Mouse (Mus musculus) limb, embryonic 12.5 days (tissue): ENCODE measurements at regions not wholly inside any gene's neighbourhood (a gene's known extent, or its start where the extent isn't known, plus 50 kb on each side); places are given as distances from the start of the nearest gene placed in this dataset.

ENCODE experiments used
- ATAC-seq: fragments of 200-750 bp; cut with Nextera tagmentation; 2 replicates; pipeline ENCODE4 v1.8.0; 2017; ENCODE audit warnings: low read depth, moderate TSS enrichment; ENCODE audit not compliant: insufficient number of reproducible peaks, insufficient read depth, low FRiP score, low TSS enrichment
- H3K27ac ChIP-seq: fragments of 300-500 bp; sonication (generic); 2 replicates; pipeline ENCODE4 v1.5.1; 2016; ENCODE audit warnings: mild to moderate bottlenecking, moderate library complexity
- H3K27me3 ChIP-seq: fragments of 300-500 bp; sonication (generic); 2 replicates; pipeline ENCODE4 v1.6.1; 2016; ENCODE audit warnings: mild to moderate bottlenecking, moderate library complexity
- H3K36me3 ChIP-seq: fragments of 300-500 bp; sonication (generic); 2 replicates; pipeline ENCODE4 v1.6.1; 2016; ENCODE audit warnings: mild to moderate bottlenecking, moderate library complexity
- H3K4me1 ChIP-seq: fragments of 300-500 bp; sonication (generic); replicated peaks from 2 replicates; pipeline ENCODE4 v1.6.1; 2016
- H3K4me2 ChIP-seq: fragments of 300-500 bp; sonication (generic); 2 replicates; pipeline ENCODE4 v1.6.1; 2016; ENCODE audit warnings: mild to moderate bottlenecking, moderate library complexity
- H3K4me3 ChIP-seq: fragments of 300-500 bp; sonication (generic); replicated peaks from 2 replicates; pipeline ENCODE4 v1.5.1; 2016; ENCODE audit warnings: mild to moderate bottlenecking
- H3K9ac ChIP-seq: fragments of 300-500 bp; sonication (generic); replicated peaks from 2 replicates; pipeline ENCODE4 v1.6.1; 2016; ENCODE audit warnings: mild to moderate bottlenecking, moderate library complexity
- H3K9me3 ChIP-seq: fragments of 300-500 bp; sonication (generic); 2 replicates; pipeline ENCODE4 v1.6.1; 2016; ENCODE audit warnings: mild to moderate bottlenecking, moderate library complexity
- WGBS: fragments of 180-500 bp; shearing (Covaris S2); methylation state at CpG from one replicate; pipeline ENCODE4 v1.1.7; 2016; 5-methylcytosine and 5-hydroxymethylcytosine counted together

DNA sequence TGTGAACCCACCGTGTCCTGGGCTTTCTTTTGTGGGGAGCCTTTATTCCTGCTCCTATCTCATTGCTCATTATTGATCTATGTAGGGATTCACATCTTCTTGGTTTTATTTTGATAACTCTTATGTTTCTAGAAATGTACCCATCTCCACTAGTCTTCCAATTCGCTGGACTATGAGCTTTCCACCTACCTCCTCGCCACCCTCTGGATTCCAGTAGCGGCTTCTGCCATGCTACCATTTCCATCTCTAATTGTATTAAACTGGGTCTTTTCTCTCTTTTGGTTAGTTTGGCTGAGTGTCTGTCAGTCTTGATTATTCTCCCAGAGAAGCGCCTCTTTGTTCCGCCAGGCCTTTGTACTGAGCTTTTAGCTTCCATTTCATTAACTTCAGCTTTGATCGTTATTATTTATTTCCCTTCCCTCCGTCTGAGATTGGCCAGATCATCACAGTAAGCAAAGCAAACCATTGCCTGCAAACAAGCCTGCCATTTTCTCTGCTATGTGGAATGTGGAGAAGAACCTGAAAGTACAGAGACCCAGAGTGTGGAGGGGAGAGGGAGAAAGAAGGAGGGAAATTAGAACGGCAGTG lies 213.2 kb upstream of the Pabpc6 start:
- no peak for ATAC-seq
- no peaks in the 10 kb centered on the region for H3K9me3 ChIP-seq
- no peak overlapping the region for H3K9ac ChIP-seq
- peaks cover 5% of the 10 kb centered on the region; the same call in 1 of the 2 replicates for H3K4me1 ChIP-seq
- H3K36me3 ChIP-seq = no peaks in the 10 kb centered on the region
- H3K27ac ChIP-seq = no peak overlapping the region
- H3K4me2 ChIP-seq = no peak overlapping the region
- H3K27me3 ChIP-seq = no peaks in the 10 kb centered on the region
- 74% methylated on average over 9 of the region's 9 CpGs for WGBS
- no peak overlapping the region for H3K4me3 ChIP-seq

DNA sequence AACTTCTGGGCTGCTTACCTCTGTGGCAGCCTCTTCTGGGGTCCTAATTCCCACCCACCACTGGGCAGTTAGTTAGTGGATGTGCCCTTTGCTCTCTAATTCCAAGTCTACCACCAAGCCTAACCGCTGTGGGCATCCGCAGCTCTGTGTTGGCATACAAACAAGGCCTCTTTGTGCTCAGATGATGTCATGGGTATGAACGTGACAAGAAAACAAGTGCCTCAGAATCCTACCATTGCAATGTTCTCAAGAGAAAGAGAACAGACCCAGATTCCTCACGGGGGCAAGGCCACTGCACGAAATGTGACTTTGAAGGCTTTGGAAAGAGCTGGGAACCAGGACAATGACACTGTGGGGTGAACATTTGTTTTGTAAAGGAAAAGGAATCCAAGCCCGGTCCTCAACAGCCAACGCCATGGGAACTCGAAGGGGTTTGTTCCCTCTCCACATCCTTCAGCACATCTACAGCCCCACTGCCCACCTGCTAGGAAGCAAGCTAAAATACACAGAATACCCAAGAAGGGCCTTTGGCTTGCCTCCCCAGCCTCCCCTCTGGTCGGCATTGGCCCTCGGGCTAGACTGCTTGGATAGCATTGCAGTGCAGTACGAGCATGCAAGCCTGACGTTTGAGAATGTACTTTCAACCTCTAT lies 210.2 kb upstream of the Pabpc6 start:
- ATAC-seq = no peak
- H3K4me1 ChIP-seq = no peaks in the 10 kb centered on the region
- no peak overlapping the region for H3K4me3 ChIP-seq
- WGBS = 86% methylated on average over 12 of the region's 12 CpGs
- H3K4me2 ChIP-seq = no peak overlapping the region
- no peaks in the 10 kb centered on the region for H3K9me3 ChIP-seq
- no peaks in the 10 kb centered on the region for H3K27me3 ChIP-seq
- no peak overlapping the region for H3K27ac ChIP-seq
- H3K9ac ChIP-seq = no peak overlapping the region
- H3K36me3 ChIP-seq = no peaks in the 10 kb centered on the region

DNA sequence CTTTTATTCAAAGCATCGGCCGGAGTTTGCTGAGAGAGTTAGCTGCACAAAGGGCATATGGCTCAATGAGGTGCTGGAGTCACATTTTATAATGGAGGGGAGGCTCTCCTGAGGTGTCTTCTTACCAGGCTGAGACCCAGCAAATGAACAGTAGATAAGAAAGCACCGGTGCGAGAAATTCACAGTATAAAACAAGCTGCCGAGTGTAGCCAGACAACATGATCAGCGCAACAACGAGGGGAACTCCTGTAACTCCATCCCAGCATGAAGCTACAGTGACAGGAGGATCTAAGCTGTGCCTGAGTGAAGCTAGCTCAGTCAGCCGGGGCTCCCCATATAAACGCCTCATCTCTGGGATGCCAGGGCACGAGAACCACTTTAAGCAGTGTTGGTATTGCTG lies 204.2 kb upstream of the Pabpc6 start:
- WGBS = 73% methylated on average over 10 of the region's 10 CpGs
- Histone ChIP-seq H3K4me1 (no peaks in the 10 kb centered on the region), H3K9ac (no peak overlapping the region), H3K4me3 (no peak overlapping the region), H3K27ac (no peak overlapping the region), H3K4me2 (no peak overlapping the region), H3K9me3 (no peaks in the 10 kb centered on the region), H3K36me3 (no peaks in the 10 kb centered on the region), H3K27me3 (no peaks in the 10 kb centered on the region)
- no peak for ATAC-seq

DNA sequence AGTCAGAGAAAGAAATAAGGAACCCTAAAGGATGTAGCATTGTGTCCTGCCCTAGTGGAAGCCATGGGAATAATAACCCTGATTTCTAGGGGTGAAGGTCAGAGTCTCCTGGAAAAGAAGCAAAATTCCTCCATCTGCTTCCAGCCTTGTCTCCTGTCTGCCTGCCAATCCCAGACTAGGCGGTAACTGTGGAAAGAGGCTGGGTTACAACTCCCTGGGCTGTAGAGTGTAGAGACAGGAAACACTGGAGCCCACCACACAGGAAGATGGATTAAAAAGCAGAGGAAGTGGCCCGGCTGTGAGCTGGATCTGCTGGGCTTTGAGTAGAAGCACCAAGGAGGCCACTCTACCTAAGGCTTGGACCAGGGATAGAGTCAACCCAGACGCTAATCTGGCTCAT lies 200.7 kb upstream of the Pabpc6 start:
- H3K9me3 ChIP-seq = no peaks in the 10 kb centered on the region
- no peak overlapping the region for H3K9ac ChIP-seq
- no peaks in the 10 kb centered on the region for H3K27me3 ChIP-seq
- WGBS = 77% methylated on average over 3 of the region's 3 CpGs
- no peak overlapping the region for H3K27ac ChIP-seq
- H3K36me3 ChIP-seq = no peaks in the 10 kb centered on the region
- H3K4me3 ChIP-seq = no peak overlapping the region
- no peak overlapping the region for H3K4me2 ChIP-seq
- H3K4me1 ChIP-seq = no peaks in the 10 kb centered on the region
- ATAC-seq = no peak

DNA sequence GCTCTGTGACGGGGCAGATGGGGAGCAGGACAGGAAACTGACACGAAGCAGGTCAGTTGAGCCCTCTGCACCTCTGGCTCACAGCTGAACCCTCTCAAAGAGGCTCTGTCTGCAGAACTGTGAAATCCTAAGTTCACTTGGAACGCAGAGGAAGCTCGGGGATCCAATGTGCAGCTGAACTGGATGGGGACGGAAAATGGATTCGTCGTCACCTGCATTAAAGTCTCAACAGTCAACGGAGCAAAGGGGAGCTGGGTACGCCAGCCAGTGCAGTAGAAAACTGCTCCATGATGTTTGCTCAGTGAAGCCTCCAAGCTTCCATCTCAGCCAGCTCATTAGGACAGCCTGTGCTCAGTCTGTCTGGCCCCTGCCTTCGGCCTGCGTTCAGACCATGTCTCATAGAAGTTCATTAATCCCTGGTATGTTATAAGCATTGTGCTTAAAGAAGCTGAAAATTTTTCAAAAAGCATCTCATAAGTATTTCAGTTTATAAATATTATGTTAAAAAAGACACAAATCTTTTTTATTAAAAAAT lies 199.3 kb upstream of the Pabpc6 start:
- no peak overlapping the region for H3K27ac ChIP-seq
- no peak overlapping the region for H3K4me3 ChIP-seq
- 82% methylated on average over 11 of the region's 11 CpGs for WGBS
- no peaks in the 10 kb centered on the region for H3K9me3 ChIP-seq
- no peaks in the 10 kb centered on the region for H3K27me3 ChIP-seq
- ATAC-seq = no peak
- no peaks in the 10 kb centered on the region for H3K36me3 ChIP-seq
- H3K4me2 ChIP-seq = no peak overlapping the region
- no peak overlapping the region for H3K9ac ChIP-seq
- H3K4me1 ChIP-seq = no peaks in the 10 kb centered on the region

DNA sequence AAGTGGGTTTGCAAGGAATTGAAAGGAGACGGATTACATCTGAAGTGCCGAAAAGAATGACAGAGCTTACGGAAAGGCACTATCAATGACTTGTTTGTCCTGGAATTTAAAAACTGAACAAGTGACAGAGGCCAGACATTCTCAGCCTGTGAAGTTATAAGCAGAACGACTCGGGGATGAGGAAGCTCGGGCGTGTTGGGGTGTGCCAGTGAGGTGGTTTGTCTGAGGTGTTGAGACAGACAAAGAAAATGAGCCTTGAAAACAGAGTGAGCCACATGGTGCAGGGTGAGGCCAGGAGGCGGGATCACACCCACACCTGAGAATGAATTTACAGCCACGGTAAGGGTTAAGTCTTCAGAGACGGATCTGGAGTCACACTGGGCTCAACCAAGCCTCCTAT lies 194.7 kb upstream of the Pabpc6 start:
- Histone ChIP-seq H3K4me2 (no peak overlapping the region), H3K27me3 (no peaks in the 10 kb centered on the region), H3K4me1 (no peaks in the 10 kb centered on the region; the same call in 1 of the 2 replicates), H3K9ac (no peak overlapping the region), H3K36me3 (no peaks in the 10 kb centered on the region), H3K27ac (no peak overlapping the region), H3K9me3 (no peaks in the 10 kb centered on the region), H3K4me3 (no peak overlapping the region)
- no peak for ATAC-seq
- WGBS = 64% methylated on average over 10 of the region's 10 CpGs

DNA sequence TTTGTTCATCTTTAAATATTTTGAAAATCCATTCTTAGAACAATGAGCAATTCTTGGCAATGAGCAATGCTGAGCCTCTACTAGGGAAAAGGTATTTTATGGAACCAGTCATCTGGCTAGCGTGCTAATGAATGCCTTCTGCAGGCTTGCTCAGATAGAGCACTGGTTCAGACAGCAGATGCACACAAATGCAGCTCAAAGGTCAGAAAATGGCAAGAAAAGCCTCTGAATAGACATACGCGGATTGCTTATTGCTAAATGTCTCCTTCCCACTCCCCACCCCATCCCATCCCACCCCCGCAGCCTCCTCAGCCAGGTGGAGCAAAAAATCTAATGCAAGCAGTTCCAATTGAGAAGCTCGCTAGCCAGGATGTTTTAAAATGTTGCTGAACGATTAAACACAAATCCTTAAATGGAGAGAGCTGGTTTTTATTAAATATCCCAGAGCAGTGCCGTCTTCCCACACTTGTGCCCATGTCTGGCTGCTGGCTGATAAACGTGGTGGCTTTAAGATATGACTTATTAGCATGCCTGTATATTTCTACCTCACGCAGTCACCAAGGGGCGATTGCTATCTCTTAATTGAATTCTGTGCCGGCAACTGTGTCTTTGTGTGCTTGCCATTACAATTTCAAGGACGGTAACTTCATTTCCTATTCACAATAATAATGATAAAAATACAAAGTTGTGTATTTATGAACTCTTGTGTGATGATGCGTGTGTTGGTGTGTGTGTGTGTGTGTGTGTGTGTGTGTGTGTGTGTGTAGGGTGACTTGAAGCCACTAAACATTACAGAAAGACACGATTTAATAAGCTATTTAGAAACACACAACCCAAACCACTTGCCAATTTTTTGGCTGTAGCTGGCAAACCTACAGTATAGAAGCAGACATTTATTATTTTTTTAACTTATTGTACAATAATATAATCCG lies 192.7 kb upstream of the Pabpc6 start:
- H3K27ac ChIP-seq = no peak overlapping the region
- H3K9me3 ChIP-seq = no peaks in the 10 kb centered on the region
- no peak for ATAC-seq
- H3K36me3 ChIP-seq = no peaks in the 10 kb centered on the region
- no peaks in the 10 kb centered on the region; the same call in 1 of the 2 replicates for H3K4me1 ChIP-seq
- H3K27me3 ChIP-seq = no peaks in the 10 kb centered on the region
- H3K9ac ChIP-seq = no peak overlapping the region
- WGBS = 69% methylated on average over 15 of the region's 15 CpGs
- no peak overlapping the region for H3K4me2 ChIP-seq
- H3K4me3 ChIP-seq = no peak overlapping the region

DNA sequence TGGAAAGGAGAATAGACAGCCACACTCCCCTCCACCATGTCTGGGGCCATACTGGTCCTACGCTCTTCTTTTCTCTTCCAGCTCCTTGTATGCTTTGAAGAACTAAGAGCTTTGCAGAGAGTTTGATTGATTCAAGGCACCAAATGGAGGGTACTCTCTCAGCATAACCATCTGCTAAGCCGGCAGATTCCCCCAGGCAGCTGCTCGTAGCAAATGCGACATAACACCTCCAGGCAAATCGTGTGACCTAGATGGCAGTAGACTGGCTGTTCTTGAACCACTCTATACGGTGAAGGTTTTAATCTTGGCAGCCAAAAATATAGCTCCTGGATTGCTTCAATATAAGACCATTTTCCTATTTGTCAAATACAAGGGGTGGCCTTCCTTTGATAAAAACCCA lies 191.8 kb upstream of the Pabpc6 start:
- peaks cover 5% of the 10 kb centered on the region; the same call in 1 of the 2 replicates for H3K9me3 ChIP-seq
- WGBS = 49% methylated on average over 6 of the region's 6 CpGs
- no peaks in the 10 kb centered on the region for H3K36me3 ChIP-seq
- H3K4me1 ChIP-seq = no peaks in the 10 kb centered on the region; the same call in 1 of the 2 replicates
- H3K4me3 ChIP-seq = no peak overlapping the region
- no peak overlapping the region for H3K4me2 ChIP-seq
- no peak overlapping the region for H3K9ac ChIP-seq
- H3K27me3 ChIP-seq = no peaks in the 10 kb centered on the region
- H3K27ac ChIP-seq = no peak overlapping the region
- no peak for ATAC-seq

DNA sequence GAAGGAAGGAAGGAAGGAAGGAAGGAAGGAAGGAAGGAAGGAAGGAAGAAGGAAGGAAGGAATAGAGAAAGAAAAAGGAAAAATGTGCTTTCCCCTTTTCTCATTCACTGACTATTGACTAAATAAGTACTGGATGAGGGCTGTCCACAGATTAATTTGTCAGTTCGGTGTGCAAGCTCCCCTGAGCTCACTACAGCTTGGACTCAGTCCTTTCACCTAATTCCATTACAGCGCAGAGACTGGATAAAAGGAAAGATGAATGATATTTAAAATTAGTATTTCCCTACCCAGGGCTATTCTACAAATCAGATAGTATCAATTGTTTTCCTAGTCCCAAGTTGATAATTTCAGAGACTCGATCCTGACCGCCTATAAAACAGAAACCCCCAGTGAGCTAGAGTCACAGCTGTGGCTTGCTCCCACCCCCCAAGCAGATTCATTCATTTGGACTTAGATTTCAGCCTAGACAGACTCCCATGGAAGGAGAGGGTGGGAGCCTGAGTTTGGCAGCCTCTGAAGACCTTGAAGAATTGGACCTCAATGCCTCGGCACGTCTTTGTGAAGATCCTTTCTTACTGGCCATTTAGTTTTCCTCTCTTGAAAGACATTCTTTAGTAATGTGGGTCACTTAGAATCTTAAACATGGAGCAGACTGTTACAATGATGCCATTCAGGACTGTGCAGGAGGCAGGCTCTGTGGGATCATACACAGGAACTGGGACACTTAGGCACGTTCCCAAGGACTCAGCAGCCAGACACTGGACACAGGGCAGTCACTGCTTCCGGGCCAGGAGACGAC lies 179.2 kb upstream of the Pabpc6 start:
- Histone ChIP-seq H3K9ac (no peak overlapping the region), H3K27ac (no peak overlapping the region), H3K9me3 (no peaks in the 10 kb centered on the region), H3K4me2 (no peak overlapping the region), H3K27me3 (no peaks in the 10 kb centered on the region), H3K4me1 (no peaks in the 10 kb centered on the region), H3K4me3 (no peak overlapping the region), H3K36me3 (no peaks in the 10 kb centered on the region)
- 72% methylated on average over 9 of the region's 9 CpGs for WGBS
- ATAC-seq = no peak

DNA sequence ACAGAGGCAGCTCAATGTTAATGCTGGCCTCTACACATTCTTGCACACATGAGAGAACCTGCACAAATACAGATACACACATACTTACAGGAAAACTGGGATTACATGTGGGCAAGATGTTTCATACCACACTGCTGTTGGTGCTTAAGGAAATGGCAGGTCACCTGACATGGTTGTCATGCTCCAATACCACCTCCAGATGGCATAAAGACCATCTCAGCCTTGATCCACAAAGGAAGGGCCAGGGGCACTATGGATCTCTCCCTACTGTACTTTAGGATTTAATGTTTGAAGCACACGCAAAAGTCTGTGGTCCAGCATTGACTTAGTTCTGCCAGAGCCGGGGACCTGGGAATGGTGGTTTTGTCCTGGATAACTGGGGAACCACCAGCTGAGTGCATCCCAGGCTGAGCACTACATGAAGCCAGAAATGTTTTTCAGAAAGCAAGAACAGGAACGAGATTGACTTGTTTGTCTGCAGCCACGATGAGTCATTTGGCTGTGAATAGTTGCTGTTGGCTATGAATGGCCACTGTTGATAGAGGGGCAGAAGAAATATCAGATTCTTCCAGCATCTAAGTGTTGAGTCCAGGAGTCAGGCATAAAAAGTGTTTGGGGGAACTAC lies 176.0 kb upstream of the Pabpc6 start:
- Histone ChIP-seq H3K4me2 (no peak overlapping the region), H3K36me3 (no peaks in the 10 kb centered on the region), H3K4me3 (no peak overlapping the region), H3K4me1 (no peaks in the 10 kb centered on the region), H3K9ac (no peak overlapping the region), H3K27me3 (no peaks in the 10 kb centered on the region), H3K27ac (no peak overlapping the region), H3K9me3 (0 out of 2 replicates have a peak, but pooled peaks cover 3% of the 10 kb centered on the region)
- WGBS = 85% methylated on average over 4 of the region's 4 CpGs
- ATAC-seq = no peak
